Comparison of ENCODE assay signal across 7 mouse cellular contexts in the genomic region with DNA sequence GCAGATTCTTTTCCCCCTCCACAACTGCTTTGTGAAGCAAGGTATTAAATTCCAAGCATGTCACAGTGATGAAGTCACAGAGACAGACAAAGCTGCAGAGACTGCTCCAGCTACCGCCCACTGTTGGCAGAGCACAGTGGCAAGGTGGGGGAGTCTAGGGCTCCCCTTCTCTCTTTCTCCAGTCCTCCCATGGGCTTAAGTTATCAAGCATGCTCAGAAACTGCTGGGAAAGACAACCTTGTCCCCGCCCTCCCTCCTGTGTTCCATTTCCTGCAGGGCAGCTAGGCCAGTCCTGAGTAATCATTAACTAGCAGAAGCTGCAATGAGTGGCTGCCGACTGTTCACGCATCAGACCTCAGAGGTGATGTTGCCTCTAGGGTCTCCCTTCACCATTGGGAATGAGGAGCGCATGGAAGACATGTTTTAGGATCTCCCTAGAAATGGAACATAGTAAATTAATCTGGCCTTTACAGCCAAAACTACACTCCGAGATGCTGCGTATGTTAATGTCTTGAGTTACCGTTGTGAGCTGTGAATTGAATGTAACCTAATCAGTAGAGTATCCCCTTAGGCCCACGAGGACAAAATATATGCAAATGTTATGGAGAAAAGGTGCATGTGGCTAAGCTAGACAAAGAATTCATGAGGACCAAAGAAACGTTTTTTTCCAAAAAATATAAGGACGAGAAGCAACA.
DNase-seq lines count a peak whose midpoint lies in the region; ATAC-seq lines count a peak whose summit lies in the region.

No protein-coding gene starts in this region.

- peak; percentile 19 for DNase-seq in ZHBTc4 (ENCODE audit: low read depth, low spot score)
- peak; percentile 55 for DNase-seq in lung, postnatal 10 days
- DNase-seq in yolk sac, embryonic 10.5 days (ENCODE audit: low spot score): peak; percentile 80
- DNase-seq in gastrocnemius, postnatal 14 days: no peak
- no peak for DNase-seq in left cerebral cortex, adult 11 months (ENCODE audit: low spot score)

- peak; percentile 78 for ATAC-seq in embryonic facial prominence, embryonic 15.5 days (ENCODE audit: insufficient number of reproducible peaks, low FRiP score, low TSS enrichment, low read depth)
- peak; percentile 95 for ATAC-seq in kidney, embryonic 15.5 days (replicated peaks; ENCODE audit: low FRiP score)

- 50% methylated on average over 11 of the region's 11 CpGs for WGBS in embryonic facial prominence, embryonic 15.5 days
- WGBS in kidney, embryonic 15.5 days: 20% methylated on average over 11 of the region's 11 CpGs

- no peaks in the 10 kb centered on the region for H3K27me3 ChIP-seq in embryonic facial prominence, embryonic 15.5 days
- no peaks in the 10 kb centered on the region for H3K27me3 ChIP-seq in kidney, embryonic 15.5 days

- no peak overlapping the region for H3K9ac ChIP-seq in embryonic facial prominence, embryonic 15.5 days
- no peak overlapping the region for H3K9ac ChIP-seq in kidney, embryonic 15.5 days

- intact Hi-C loops in gastrocnemius, postnatal 14 days (cut with DNase I; ENCODE audit: low total_unique reads): no loop called here

- no peak overlapping the region for H3K27ac ChIP-seq in embryonic facial prominence, embryonic 15.5 days (replicated peaks)
- H3K27ac ChIP-seq in kidney, embryonic 15.5 days: peak overlapping the region; percentile 79

- H3K9me3 ChIP-seq in embryonic facial prominence, embryonic 15.5 days (replicated peaks): no peaks in the 10 kb centered on the region
- H3K9me3 ChIP-seq in kidney, embryonic 15.5 days (replicated peaks): no peaks in the 10 kb centered on the region

- no peak overlapping the region for H3K4me2 ChIP-seq in embryonic facial prominence, embryonic 15.5 days (replicated peaks)
- peak overlapping the region; percentile 43 for H3K4me2 ChIP-seq in kidney, embryonic 15.5 days

- H3K36me3 ChIP-seq in embryonic facial prominence, embryonic 15.5 days: no peaks in the 10 kb centered on the region
- no peaks in the 10 kb centered on the region for H3K36me3 ChIP-seq in kidney, embryonic 15.5 days

- H3K4me3 ChIP-seq in embryonic facial prominence, embryonic 15.5 days (replicated peaks): no peak overlapping the region
- no peak overlapping the region for H3K4me3 ChIP-seq in kidney, embryonic 15.5 days (replicated peaks)

- H3K4me1 ChIP-seq in embryonic facial prominence, embryonic 15.5 days: 0 out of 2 replicates have a peak, but pooled peaks cover under 1% of the 10 kb centered on the region
- peaks cover 16% of the 10 kb centered on the region for H3K4me1 ChIP-seq in kidney, embryonic 15.5 days

Comparison
In these comparisons a context has a peak if more than half of its experiments do, and no peak if none do; other contexts are left out.
1. DNase-seq: peak in ZHBTc4 (single experiment), lung, postnatal 10 days (single experiment) and yolk sac, embryonic 10.5 days (single experiment); none in gastrocnemius, postnatal 14 days (single experiment) and left cerebral cortex, adult 11 months (single experiment).